Mouse (Mus musculus) embryonic fibroblast, embryonic 13.5 days (primary cell): ENCODE measurements around the gene Rragc.

ENCODE experiments used
- CTCF ChIP-seq: IDR thresholded peaks from 2 replicates; pipeline ENCODE4 v1.5.1; 2011; ENCODE audit warnings: mild to moderate bottlenecking, control low read depth, low read length, moderate library complexity, borderline replicate concordance; ENCODE audit not compliant: insufficient read depth
- POLR2A ChIP-seq: IDR thresholded peaks from 2 replicates; pipeline ENCODE4 v1.6.1; 2011; ENCODE audit warnings: low read depth, mild to moderate bottlenecking, control low read depth, low read length, moderate library complexity

GRCm38 (mm10) chr4:123952059-123952458 lies 34.8 kb downstream of the Rragc start:
- TF ChIP-seq POLR2A = no peak
- TF ChIP-seq CTCF = no peak
